Mouse (Mus musculus) intestine, embryonic 14.5 days (tissue): ENCODE measurements around the gene Uchl3. TPM values are rescaled to one million over a fixed set of nuclear protein-coding genes. Genes with fewer than 3 reads are reported as not detected.

Experiments used
- polyA plus RNA-seq: library from polyadenylated mRNA; unstranded; fragments of >200 nt; fragmentation: Nextera tagmentation; extraction: Ambion mirVana; gene quantifications from 2 replicates; pipeline ENCODE4 v1.2.1, GENCODE M21; 2014

Uchl3 gene
- polyA plus RNA-seq, 1 experiment from 2014 or later, result 154 TPM

Other genes starting within 250 kb of the Uchl3 start
- 7.3 and 7.5 TPM in 2 replicates for gene Tbc1d4, start 44.8 kb upstream of the Uchl3 start, polyA plus RNA-seq
- 103 and 106 TPM in 2 replicates for gene Commd6, start 13.3 kb upstream of the Uchl3 start, polyA plus RNA-seq
- 0.65 and 0.97 TPM in 2 replicates for gene Gm9922, start 75.8 kb downstream of the Uchl3 start, polyA plus RNA-seq
- gene Lmo7, start 76.0 kb downstream of the Uchl3 start, polyA plus RNA-seq, result 17.9 and 18.7 TPM in 2 replicates